Mouse (Mus musculus) ovary, postnatal 36 days (tissue): ENCODE data around the gene Nrn1l.

Experiments used
- DNase-seq: peaks from one replicate; pipeline ENCODE4 v3.0.0; 2022; ENCODE audit warnings: low spot score, mixed read lengths

The Nrn1l gene

DNA sequence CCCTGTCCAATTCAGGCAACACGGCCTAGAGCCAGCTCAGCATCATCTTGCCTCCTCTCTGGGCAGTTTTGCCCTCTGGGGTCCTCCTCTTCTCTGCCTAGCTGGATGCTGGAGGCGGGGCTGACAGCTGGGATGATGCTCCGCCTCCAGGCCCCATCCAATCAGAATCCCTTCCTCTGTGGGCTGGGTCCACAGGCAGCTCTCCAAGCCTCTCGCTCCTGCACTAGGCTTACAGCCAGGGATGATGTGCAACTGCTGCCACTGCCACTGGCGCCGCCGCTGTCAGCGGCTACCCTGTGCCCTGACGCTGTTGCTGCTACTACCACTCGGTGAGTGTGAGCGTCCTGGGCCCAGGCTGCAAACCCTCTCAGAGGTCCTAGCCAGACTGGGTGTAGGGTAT is at the start of gene Nrn1l:
Nrn1l (plus strand) TSS at position 229 of the 400 bp plus-strand sequence.
- DNase-seq = peak; percentile 57

- no peak for DNase-seq
Observed at GRCm38 (mm10) chr8:105846678-105847077, 46.7 kb upstream of the Nrn1l start.

DNA sequence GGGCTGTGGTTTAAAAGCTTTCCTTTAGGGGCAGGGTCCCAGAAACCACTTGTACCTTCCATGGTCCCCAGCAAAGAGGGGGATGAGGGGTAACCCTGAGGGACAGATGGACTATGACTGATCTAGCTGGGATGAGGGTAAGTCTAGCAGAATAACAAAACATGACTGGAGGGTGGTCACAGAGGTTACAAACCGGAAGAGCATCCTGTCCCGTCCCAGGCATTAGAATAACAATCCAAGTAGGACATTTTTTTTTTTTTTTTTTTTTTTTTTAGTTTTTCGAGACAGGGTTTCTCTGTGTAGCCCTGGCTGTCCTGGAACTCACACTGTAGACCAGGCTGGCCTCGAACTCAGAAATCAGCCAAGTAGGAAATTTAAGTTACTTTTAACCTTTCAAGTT is 43.4 kb upstream of the Nrn1l start:
- no peak for DNase-seq

DNA sequence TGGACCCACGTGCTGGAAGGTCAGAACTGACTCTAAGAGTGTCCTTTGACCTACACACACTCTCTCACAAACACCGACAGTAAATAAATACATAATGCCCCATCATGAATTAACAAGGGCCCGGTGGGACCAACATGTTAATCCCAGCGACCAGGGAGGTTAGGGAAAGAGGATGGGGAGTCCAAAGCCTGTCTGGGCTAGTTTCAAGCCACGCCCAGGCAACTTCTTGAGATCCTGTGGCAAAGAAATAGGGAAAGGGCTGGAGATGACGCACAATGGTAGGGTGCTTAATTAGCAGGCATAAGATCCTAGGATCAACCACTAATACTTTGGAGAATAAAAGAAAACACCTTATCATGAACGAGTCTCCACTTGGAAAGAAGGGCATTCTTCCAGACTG is 42.8 kb upstream of the Nrn1l start:
- DNase-seq = no peak

GRCm38 (mm10) chr8:105851651-105852143 is 41.7 kb upstream of the Nrn1l start:
- peak; percentile 86 for DNase-seq

DNA sequence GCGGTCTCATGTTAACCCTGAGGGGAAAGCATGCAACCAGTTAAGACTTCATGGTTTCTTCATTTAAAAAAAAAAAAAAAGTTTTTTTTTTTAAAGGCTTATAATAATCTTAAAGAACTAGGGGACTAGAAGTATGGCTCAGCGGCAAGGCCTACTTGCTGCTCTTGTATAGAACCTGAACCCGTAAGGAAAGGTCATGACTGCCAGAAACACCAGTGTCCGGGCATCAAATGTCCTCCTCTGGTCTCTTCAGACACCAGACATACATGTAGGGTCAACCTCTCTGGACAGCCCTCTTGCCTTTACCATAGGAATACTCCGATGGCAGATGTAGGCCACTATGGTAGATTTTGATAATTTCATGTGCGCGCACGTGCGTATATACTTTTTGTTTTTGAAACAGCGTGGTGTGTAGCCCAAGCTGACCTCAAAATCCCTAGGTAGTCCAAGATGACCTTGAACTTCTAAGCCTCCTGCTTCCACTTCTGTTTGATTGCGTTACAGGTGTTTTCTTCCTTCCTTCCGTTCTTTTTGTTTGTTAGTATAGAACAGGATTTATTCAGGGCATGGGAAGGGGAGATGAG is 41.1 kb upstream of the Nrn1l start:
- DNase-seq = no peak

DNA sequence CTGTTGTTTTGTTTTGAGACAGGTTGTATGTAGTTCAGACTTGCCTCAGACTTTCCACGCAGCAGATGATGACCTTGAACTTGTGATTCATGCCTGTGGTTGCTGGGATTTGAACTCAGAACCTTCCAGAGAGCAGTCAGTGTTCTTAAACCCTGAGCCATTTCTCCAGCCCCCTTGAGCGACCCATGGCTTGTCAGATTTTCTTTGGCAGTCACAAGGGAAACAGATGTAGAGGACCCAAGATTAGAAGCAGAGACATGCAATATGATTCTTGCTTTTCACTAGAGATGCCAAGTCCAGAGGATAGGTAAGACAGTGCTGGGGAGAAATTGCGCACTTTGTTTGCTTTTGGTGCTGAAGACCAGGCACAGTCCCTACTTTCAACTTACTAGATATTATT is 40.2 kb upstream of the Nrn1l start, which contains the start of gene Cenpt:
Cenpt (minus strand) TSS at position 101 of the 400 bp plus-strand sequence.
- DNase-seq = no peak

- DNase-seq = no peak
Observed at GRCm38 (mm10) chr8:105854303-105854702, 39.1 kb upstream of the Nrn1l start.

- peak; percentile 90 for DNase-seq
Observed at GRCm38 (mm10) chr8:105854715-105855216, 38.6 kb upstream of the Nrn1l start, which contains the start of gene Thap11. Gene Thap11 (plus strand): TSS chr8:105855132.

GRCm38 (mm10) chr8:105855248-105856167 is 37.9 kb upstream of the Nrn1l start:
- DNase-seq = no peak

DNA sequence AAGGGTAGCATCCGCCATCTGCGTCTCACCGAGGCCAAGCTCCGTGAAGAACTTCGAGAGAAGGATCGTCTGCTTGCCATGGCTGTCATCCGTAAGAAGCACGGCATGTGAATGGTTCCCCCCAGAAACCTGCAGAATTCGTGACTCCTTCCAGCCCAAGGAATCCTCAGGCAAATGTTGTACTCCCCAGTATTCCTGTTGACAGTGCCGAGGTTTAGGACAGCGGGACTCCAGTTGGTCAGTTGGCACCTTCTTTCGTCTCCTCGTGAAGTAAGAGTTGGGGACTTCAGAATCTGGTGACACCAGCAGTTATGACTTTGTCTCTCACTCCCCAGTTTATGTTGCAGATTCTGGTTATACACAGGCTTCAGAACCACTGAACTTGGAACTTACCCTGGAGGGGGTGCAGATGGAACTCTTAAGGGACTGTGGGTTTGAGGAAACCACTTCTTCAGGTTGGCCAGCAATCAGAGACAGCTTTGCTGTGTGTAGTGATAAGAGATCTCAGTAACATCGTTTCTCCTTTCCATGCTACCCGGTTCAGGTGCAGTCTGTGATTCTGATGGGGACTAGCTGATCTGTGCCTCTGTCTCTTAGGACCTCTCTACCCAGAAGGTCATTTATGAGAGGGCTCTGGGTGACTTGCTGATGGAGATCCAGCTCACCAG is 37.1 kb upstream of the Nrn1l start:
- DNase-seq = no peak

DNA sequence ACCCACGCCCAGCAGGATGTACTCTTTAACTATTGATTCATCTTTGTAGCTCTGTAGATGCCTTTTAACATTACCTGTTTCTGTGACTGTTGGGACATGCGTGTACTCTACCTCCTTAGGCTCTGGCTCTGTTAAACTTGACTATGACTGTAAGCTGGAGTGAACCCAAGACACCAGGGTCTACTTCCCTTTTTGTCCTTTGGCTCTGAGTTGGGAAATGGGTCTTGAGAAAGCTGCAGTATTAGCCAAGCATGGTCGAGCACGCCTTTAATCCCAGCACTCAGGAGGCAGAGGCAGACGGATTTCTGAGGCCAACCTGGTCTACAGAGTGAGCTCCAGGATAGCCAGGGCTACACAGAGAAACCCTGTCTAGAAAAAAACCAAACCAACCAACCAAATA is 34.9 kb upstream of the Nrn1l start:
- no peak for DNase-seq

DNA sequence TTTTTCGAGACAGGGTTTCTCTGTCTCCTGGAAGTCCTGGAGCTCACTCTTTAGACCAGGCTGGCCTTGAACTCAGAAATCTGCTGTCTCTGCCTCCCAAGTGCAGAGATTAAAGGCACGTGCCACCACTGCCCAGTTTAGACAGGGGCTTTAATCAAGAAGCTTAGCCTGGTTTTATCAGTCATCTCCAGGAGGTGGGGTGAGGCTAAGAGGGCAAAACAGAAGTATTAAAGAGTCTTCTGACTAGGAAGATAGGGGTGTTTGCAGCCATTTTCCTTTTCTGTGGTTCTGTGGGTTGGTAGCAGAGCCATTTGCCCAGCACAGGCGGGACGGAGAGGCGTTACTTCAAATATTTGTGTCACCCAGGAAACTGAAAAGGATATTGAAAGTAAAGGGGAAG is 34.1 kb upstream of the Nrn1l start:
- no peak for DNase-seq

DNA sequence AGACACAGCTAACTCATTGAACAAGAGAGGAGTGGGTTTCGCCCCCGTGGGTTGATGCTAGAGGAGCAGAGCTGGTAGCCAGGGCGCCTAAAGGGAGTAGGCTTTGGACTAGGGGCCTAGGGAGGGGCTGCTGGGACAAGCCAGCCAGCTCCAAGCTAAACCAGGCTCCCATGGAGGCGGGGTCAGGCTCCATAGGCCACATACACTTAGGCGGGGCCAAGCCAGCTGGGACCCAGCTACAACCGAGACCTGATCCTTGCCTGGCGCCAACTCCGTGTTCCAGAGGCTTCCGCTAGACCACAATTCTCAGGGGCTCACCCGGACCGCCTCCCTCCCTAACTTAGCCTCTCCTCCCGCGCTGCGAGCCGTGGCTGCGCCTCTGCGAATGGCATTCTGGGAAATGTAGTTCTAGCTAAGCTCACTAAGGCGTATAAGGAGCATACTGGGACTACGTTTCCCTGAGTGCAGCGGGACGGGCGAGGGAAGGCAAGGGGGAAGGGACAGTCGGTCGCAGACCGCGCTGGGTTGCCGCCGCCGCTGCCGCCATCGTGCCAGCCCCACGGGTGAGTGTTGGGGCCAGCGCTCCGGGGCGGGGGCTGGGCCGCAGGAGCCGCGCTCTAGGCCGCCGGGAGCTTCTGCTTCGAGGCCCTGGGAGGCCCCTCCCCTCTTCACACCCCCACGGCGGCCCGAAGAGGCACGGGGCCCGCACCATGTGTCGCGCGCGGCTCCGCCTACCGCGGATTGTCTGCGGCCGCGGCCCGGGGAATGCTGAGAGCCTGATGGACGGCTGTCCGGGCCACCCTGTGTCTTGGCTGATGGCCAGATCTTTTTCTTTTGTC is 33.0 kb upstream of the Nrn1l start, which contains the start of gene Nutf2:
Nutf2 (plus strand) TSS at position 438 of the 839 bp plus-strand sequence.
- DNase-seq = peak; percentile 94

- DNase-seq = no peak
Observed at GRCm38 (mm10) chr8:105861951-105862350, 31.4 kb upstream of the Nrn1l start.

GRCm38 (mm10) chr8:105866364-105867029 is 26.9 kb upstream of the Nrn1l start:
- no peak for DNase-seq

DNA sequence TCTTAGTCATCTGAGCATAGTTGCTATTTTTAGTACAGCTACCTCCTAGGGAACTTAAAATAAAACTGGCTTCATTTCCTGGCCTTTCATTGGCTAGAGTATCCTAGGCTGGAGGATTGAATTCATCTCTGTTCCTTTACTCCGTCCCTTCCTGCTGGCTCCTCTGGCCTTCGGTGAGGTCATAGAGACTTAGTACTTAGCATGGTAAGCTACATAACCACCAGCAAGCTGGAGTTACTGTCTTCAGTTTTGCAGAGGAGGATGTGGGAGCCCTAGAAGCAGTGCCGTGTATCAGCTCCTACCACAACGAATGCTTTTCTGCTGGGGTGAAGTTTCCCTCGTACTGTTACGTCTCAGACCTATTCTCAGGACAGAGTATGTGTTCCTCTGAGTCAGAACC is 19.1 kb upstream of the Nrn1l start:
- DNase-seq = no peak

DNA sequence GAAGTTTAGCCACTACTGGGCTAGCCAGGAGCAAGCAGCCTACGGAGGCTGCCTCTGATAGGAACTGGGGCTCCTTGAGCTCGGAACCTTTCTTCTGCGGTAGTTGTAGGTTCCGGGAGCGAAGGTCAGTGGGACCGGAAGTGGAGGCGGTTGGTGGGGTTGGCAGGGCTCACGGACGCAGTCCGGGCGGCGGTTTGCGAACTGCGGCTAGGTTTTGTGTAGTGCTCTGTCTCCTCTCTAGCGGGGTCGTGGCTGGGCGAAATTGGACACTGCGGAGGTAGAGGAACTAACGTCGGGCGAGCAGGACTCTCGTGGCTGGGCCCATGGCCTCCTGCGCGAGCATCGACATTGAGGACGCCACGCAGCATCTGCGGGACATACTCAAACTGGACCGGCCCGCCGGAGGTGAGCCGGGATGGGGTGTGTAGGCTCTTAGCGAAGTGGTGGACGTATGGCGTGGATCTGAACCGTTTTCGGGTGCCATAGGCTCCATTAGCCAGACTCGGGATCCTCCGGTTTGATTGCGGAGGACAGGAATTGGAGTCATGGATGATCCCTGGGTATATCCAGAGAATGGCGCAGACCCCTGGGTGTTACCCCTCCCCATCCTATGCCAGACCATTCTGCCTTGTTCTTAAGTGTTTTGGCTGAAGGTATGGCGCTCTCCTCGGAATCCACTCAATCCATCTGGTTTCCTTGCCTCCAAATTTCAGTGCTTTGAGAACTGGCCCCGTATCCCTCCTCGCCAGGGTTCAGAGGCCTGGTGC is 12.4 kb upstream of the Nrn1l start, which contains the start of gene Edc4:
Edc4 (plus strand) TSS at position 128 of the 767 bp plus-strand sequence.
- peak; percentile 85 for DNase-seq

- DNase-seq = no peak
Observed at GRCm38 (mm10) chr8:105889756-105890465, 3.5 kb upstream of the Nrn1l start.
